In genomic region chr10:126893145-126893544, GRCm38 (mm10) we compare ENCODE assay signal across 16 mouse cellular contexts.
"Had no signal": no experiment of that assay in that cellular context is flagged by ENCODE, and none has a peak within 500 bp of the region (broad histone marks: within the 10 kb centered on the region; RNA-seq: fewer than 3 reads in every experiment).

No protein-coding gene starts in this region.

- H3K4me3 ChIP-seq: neural tube, embryonic 13.5 days; neural tube, embryonic 15.5 days; stomach, embryonic 15.5 days had no signal

- H3K9ac ChIP-seq: neural tube, embryonic 13.5 days; neural tube, embryonic 15.5 days; stomach, embryonic 15.5 days had no signal

- H3K4me2 ChIP-seq: neural tube, embryonic 13.5 days; neural tube, embryonic 15.5 days; stomach, embryonic 15.5 days had no signal

- H3K27me3 ChIP-seq: neural tube, embryonic 13.5 days; neural tube, embryonic 15.5 days; stomach, embryonic 15.5 days had no signal

- H3K27ac ChIP-seq: neural tube, embryonic 13.5 days; neural tube, embryonic 15.5 days; stomach, embryonic 15.5 days; stomach, postnatal 0 days had no signal

- H3K9me3 ChIP-seq: neural tube, embryonic 15.5 days; stomach, embryonic 15.5 days had no signal

- H3K4me1 ChIP-seq: neural tube, embryonic 13.5 days; neural tube, embryonic 15.5 days; stomach, embryonic 15.5 days had no signal

- DNase-seq: retina, postnatal 1 day; right cerebral cortex, adult 18-20 months; right cerebral cortex, postnatal 14 days; right cerebral cortex, postnatal 25 days; right cerebral cortex, postnatal 4 days; spleen, adult 18-20 months; thymus, adult 18-20 months; thymus, adult 2 months; thymus, postnatal 14 days; thymus, postnatal 25 days; thymus, postnatal 36 days; thymus, postnatal 4 days had no signal
